Mouse (Mus musculus) intestine, embryonic 16.5 days (tissue): ENCODE results near the gene Itgb2l. TPM values are rescaled to one million over a fixed set of nuclear protein-coding genes. Genes with fewer than 3 reads are reported as not detected.
A peak's percentile ranks its signal among the peaks of the same experiment; 100 is the strongest.

ENCODE experiments used
- ATAC-seq: fragments of 200-750 bp; cut with Nextera tagmentation; 2 replicates; pipeline ENCODE4 v1.8.0; 2017; ENCODE audit warnings: moderate TSS enrichment, moderate library complexity
- H3K27ac ChIP-seq: fragments of 300-500 bp; sonication (generic); 2 replicates; pipeline ENCODE4 v1.5.1; 2014; ENCODE audit warnings: mild to moderate bottlenecking, low read length
- H3K27me3 ChIP-seq: fragments of 300-500 bp; sonication (generic); replicated peaks from 2 replicates; pipeline ENCODE4 v1.6.1; 2014; ENCODE audit warnings: low read length, control low read depth, mixed read lengths; ENCODE audit not compliant: control insufficient read depth, insufficient read depth
- H3K36me3 ChIP-seq: fragments of 300-500 bp; sonication (generic); 2 replicates; pipeline ENCODE4 v1.6.1; 2014; ENCODE audit warnings: low read length, control low read depth; ENCODE audit not compliant: control insufficient read depth, insufficient read depth
- H3K4me1 ChIP-seq: fragments of 300-500 bp; sonication (generic); 2 replicates; pipeline ENCODE4 v1.6.1; 2014; ENCODE audit warnings: low read length, control low read depth, mixed read lengths; ENCODE audit not compliant: control insufficient read depth, insufficient read depth
- H3K4me2 ChIP-seq: fragments of 300-500 bp; sonication (generic); 2 replicates; pipeline ENCODE4 v1.6.1; 2014; ENCODE audit warnings: low read depth, low read length, control low read depth
- H3K4me3 ChIP-seq: fragments of 300-500 bp; sonication (generic); 2 replicates; pipeline ENCODE4 v1.5.1; 2014; ENCODE audit warnings: mild to moderate bottlenecking, low read length
- H3K9ac ChIP-seq: fragments of 300-500 bp; sonication (generic); 2 replicates; pipeline ENCODE4 v1.6.1; 2014; ENCODE audit warnings: low read depth, low read length
- H3K9me3 ChIP-seq: fragments of 300-500 bp; sonication (generic); 2 replicates; pipeline ENCODE4 v1.6.1; 2016; ENCODE audit warnings: low read length, control low read depth; ENCODE audit not compliant: control insufficient read depth
- WGBS: fragments of 180-500 bp; shearing (Covaris S2); extraction: QIAGEN DNeasy Blood & Tissue Kit; methylation state at CpG from one replicate; pipeline ENCODE4 v1.1.7; 2014; 5-methylcytosine and 5-hydroxymethylcytosine counted together
- polyA plus RNA-seq: library from polyadenylated mRNA; unstranded; fragments of >200 nt; fragmentation: Nextera tagmentation; extraction: Ambion mirVana; gene quantifications from 2 replicates; pipeline ENCODE4 v1.2.1, GENCODE M21; 2015

Gene Itgb2l
- polyA plus RNA-seq, 1 experiment from 2014 or later, result 0.32 TPM

- ATAC-seq, result no peak
- H3K36me3 ChIP-seq, result no peaks in the 10 kb centered on the region
These were observed 4.5 kb downstream of the Itgb2l start for GRCm38 (mm10) chr16:96438946-96439345.

GRCm38 (mm10) chr16:96434024-96434785 is 9.2 kb downstream of the Itgb2l start:
- WGBS, result 69% methylated on average over 3 of the region's 3 CpGs

More at GRCm38 (mm10) chr16:96438946-96439345, 4.5 kb downstream of the Itgb2l start:
- H3K4me1 ChIP-seq, result no peaks in the 10 kb centered on the region
- H3K9me3 ChIP-seq, result no peaks in the 10 kb centered on the region
- 81% methylated on average over 5 of the region's 5 CpGs for WGBS
- H3K9ac ChIP-seq, result no peak overlapping the region
- H3K27ac ChIP-seq, result no peak overlapping the region
- H3K4me2 ChIP-seq, result no peak overlapping the region
- H3K4me3 ChIP-seq, result no peak overlapping the region
- no peaks in the 10 kb centered on the region for H3K27me3 ChIP-seq

DNA sequence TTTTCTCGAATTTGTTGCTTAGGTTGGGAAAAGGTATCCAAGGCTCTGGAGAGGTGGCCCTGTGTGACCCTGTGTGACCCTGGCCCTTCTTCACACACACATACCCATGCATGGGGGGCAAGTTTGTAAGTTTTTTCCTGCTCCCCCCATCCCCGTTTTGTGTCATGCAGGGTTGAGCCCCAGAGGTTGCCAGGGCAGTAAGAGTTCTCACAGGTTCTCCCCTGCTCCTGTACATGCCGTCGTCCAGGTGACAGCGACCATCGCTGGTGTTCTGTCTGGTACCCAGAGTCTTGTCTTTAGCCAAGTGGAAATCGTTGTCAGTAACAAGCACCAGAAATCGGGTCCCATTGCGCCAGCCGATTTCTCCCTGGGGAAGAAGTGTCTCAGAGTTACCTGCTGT is 10.2 kb downstream of the Itgb2l start:
- Histone ChIP-seq H3K4me3 (no peak overlapping the region), H3K27ac (no peak overlapping the region), H3K27me3 (no peaks in the 10 kb centered on the region), H3K36me3 (no peaks in the 10 kb centered on the region), H3K4me1 (no peaks in the 10 kb centered on the region), H3K9me3 (no peaks in the 10 kb centered on the region), H3K9ac (no peak overlapping the region), H3K4me2 (no peak overlapping the region)
- 86% methylated on average over 10 of the region's 10 CpGs for WGBS
- no peak for ATAC-seq

More at GRCm38 (mm10) chr16:96434024-96434785, 9.2 kb downstream of the Itgb2l start:
- Histone ChIP-seq H3K4me2 (no peak overlapping the region), H3K4me3 (no peak overlapping the region), H3K4me1 (no peaks in the 10 kb centered on the region), H3K27me3 (no peaks in the 10 kb centered on the region), H3K27ac (no peak overlapping the region), H3K36me3 (no peaks in the 10 kb centered on the region), H3K9ac (no peak overlapping the region), H3K9me3 (no peaks in the 10 kb centered on the region)
- peak; percentile 63 for ATAC-seq

DNA sequence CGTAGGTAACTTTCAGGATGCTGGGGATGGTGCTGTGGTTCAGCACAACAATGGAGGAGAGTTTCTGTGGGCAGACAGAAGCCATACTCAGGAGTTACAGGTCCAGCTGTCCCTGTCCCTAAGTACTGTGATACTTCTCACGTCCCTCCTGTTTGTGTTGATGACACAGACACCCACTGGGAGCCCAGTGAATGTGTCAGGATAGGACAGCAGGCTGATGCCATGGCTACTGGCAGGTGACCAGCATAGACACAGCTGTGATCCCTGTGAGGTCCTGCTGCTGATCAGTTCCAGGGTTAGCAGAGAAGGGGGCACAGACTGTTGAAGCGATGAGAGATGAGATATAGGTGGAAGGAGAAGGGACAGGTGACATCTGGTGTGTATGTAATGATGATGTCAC is 14.4 kb downstream of the Itgb2l start:
- no peak overlapping the region for H3K27ac ChIP-seq
- no peaks in the 10 kb centered on the region for H3K4me1 ChIP-seq
- H3K9ac ChIP-seq, result no peak overlapping the region
- H3K9me3 ChIP-seq, result no peaks in the 10 kb centered on the region
- H3K4me2 ChIP-seq, result no peak overlapping the region
- 72% methylated on average over 3 of the region's 3 CpGs for WGBS
- H3K36me3 ChIP-seq, result no peaks in the 10 kb centered on the region
- no peak for ATAC-seq
- H3K27me3 ChIP-seq, result no peaks in the 10 kb centered on the region
- no peak overlapping the region for H3K4me3 ChIP-seq

- ATAC-seq, result no peak
- Histone ChIP-seq H3K27ac (no peak overlapping the region), H3K4me2 (no peak overlapping the region), H3K27me3 (no peaks in the 10 kb centered on the region), H3K9ac (no peak overlapping the region), H3K9me3 (no peaks in the 10 kb centered on the region), H3K36me3 (no peaks in the 10 kb centered on the region), H3K4me3 (no peak overlapping the region), H3K4me1 (no peaks in the 10 kb centered on the region)
- WGBS, result 82% methylated on average over 7 of the region's 7 CpGs
These were observed 16.7 kb downstream of the Itgb2l start for GRCm38 (mm10) chr16:96426671-96427070.

DNA sequence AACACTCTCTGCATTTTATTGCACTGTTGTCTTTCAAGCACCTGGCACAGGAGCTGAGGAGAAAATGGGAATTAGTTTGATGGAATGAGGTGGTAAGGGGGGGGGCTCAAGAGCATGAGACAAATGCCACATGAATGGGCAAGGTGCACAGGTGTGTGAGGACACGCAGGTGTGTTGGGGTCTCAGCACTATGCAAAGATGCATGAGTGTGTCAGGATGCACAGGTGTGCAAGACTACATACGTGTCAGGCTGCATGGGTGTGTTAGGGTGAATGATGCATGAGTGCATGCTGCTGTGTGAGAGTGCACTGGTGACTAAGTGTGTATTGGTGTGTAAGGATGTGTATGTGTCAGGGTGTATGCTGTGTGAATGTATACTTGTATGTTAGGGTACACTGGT is 18.4 kb downstream of the Itgb2l start:
- ATAC-seq, result no peak
- WGBS, result 88% methylated on average over 2 of the region's 2 CpGs

GRCm38 (mm10) chr16:96408064-96408465 is 35.4 kb downstream of the Itgb2l start:
- no peaks in the 10 kb centered on the region for H3K4me1 ChIP-seq
- no peaks in the 10 kb centered on the region for H3K27me3 ChIP-seq
- no peak overlapping the region for H3K4me2 ChIP-seq
- WGBS, result 34% methylated on average over 4 of the region's 4 CpGs
- no peak overlapping the region for H3K4me3 ChIP-seq
- no peak overlapping the region for H3K9ac ChIP-seq
- no peaks in the 10 kb centered on the region for H3K9me3 ChIP-seq
- no peak overlapping the region for H3K27ac ChIP-seq
- peaks cover 4% of the 10 kb centered on the region; the same call in 1 of the 2 replicates for H3K36me3 ChIP-seq
- ATAC-seq, result no peak

More for the DNA sequence above, 18.4 kb downstream of the Itgb2l start:
- H3K4me1 ChIP-seq, result no peaks in the 10 kb centered on the region
- no peaks in the 10 kb centered on the region for H3K27me3 ChIP-seq
- H3K36me3 ChIP-seq, result no peaks in the 10 kb centered on the region
- no peak overlapping the region for H3K4me3 ChIP-seq
- H3K9ac ChIP-seq, result no peak overlapping the region
- H3K4me2 ChIP-seq, result no peak overlapping the region
- no peaks in the 10 kb centered on the region for H3K9me3 ChIP-seq
- H3K27ac ChIP-seq, result no peak overlapping the region

- WGBS, result 57% methylated on average over 4 of the region's 4 CpGs
- ATAC-seq, result no peak
- H3K4me3 ChIP-seq, result no peak overlapping the region
- H3K27me3 ChIP-seq, result no peaks in the 10 kb centered on the region
- peaks cover 4% of the 10 kb centered on the region; the same call in 1 of the 2 replicates for H3K36me3 ChIP-seq
- H3K4me2 ChIP-seq, result no peak overlapping the region
- H3K4me1 ChIP-seq, result no peaks in the 10 kb centered on the region
- H3K9ac ChIP-seq, result no peak overlapping the region
- H3K9me3 ChIP-seq, result no peaks in the 10 kb centered on the region
- no peak overlapping the region for H3K27ac ChIP-seq
These were observed 37.1 kb downstream of the Itgb2l start for GRCm38 (mm10) chr16:96406312-96406711.

- 60% methylated on average over 6 of the region's 6 CpGs for WGBS
- peaks cover 4% of the 10 kb centered on the region for H3K36me3 ChIP-seq
- H3K27ac ChIP-seq, result no peak overlapping the region
- no peaks in the 10 kb centered on the region for H3K4me1 ChIP-seq
- H3K4me2 ChIP-seq, result no peak overlapping the region
- no peaks in the 10 kb centered on the region for H3K9me3 ChIP-seq
- H3K4me3 ChIP-seq, result no peak overlapping the region
- H3K9ac ChIP-seq, result no peak overlapping the region
- ATAC-seq, result no peak
- H3K27me3 ChIP-seq, result no peaks in the 10 kb centered on the region
These were observed 41.1 kb downstream of the Itgb2l start for GRCm38 (mm10) chr16:96402294-96402693.

DNA sequence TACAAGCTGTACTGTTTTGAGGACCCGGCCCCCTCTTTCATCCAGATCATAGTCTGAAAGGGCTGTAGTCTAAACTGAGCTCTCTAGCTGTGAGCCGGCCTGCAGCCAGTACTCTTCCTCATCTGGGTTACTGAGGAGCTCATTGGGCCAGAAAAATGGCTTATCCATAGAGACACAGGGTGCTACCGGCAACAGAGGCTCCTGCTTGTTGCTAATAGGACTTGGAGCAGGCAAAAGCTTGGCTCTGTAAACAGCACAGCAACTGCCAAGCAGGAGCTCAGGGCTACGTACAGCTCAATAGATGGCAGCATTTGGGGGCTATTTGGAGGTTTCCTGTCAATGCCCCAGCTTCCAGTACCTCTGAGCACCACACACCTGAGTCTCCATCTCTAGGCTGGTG is 43.4 kb downstream of the Itgb2l start:
- no peaks in the 10 kb centered on the region for H3K4me1 ChIP-seq
- H3K9ac ChIP-seq, result no peak overlapping the region
- no peak overlapping the region for H3K27ac ChIP-seq
- ATAC-seq, result no peak
- H3K36me3 ChIP-seq, result peaks cover 4% of the 10 kb centered on the region
- 68% methylated on average over 4 of the region's 4 CpGs for WGBS
- H3K4me2 ChIP-seq, result no peak overlapping the region
- no peak overlapping the region for H3K4me3 ChIP-seq
- no peaks in the 10 kb centered on the region for H3K9me3 ChIP-seq
- no peaks in the 10 kb centered on the region for H3K27me3 ChIP-seq
